Mouse (Mus musculus): ENCODE results near the gene Mum1.
A peak's percentile ranks its signal among the peaks of the same experiment; 100 is the strongest.

The Mum1 gene

GRCm38 (mm10) chr10:80271186-80271843 is 45.1 kb downstream of the Mum1 start:
- no peak for DNase-seq (ENCODE audit: low spot score in 2 of 2)

- no peak for DNase-seq (ENCODE audit: low spot score in 2 of 2)
These were observed 45.8 kb downstream of the Mum1 start for GRCm38 (mm10) chr10:80271870-80272585.

GRCm38 (mm10) chr10:80273847-80274246 is 47.6 kb downstream of the Mum1 start:
- DNase-seq (ENCODE audit: low spot score in 2 of 2), result no peak

- DNase-seq (ENCODE audit: low spot score in 2 of 2), result no peak
These were observed 50.0 kb downstream of the Mum1 start for GRCm38 (mm10) chr10:80276238-80276637.

GRCm38 (mm10) chr10:80278390-80278789 is 52.2 kb downstream of the Mum1 start:
- DNase-seq (ENCODE audit: low spot score in 2 of 2), result no peak

GRCm38 (mm10) chr10:80279273-80279672 is 53.0 kb downstream of the Mum1 start:
- no peak for DNase-seq (ENCODE audit: low spot score in 2 of 2)

- DNase-seq (ENCODE audit: low spot score in 2 of 2), result no peak
These were observed 55.1 kb downstream of the Mum1 start for GRCm38 (mm10) chr10:80281304-80281703.

- DNase-seq (ENCODE audit: low spot score in 2 of 2), result peak; percentile 57 to 59
These were observed 55.7 kb downstream of the Mum1 start for GRCm38 (mm10) chr10:80281921-80282371.

- DNase-seq (ENCODE audit: low spot score in 2 of 2), result no peak
These were observed 56.5 kb downstream of the Mum1 start for GRCm38 (mm10) chr10:80282481-80283441.

- no peak for DNase-seq (ENCODE audit: low spot score in 2 of 2)
These were observed 59.2 kb downstream of the Mum1 start for GRCm38 (mm10) chr10:80285222-80286070.

GRCm38 (mm10) chr10:80288097-80288496 is 61.9 kb downstream of the Mum1 start:
- no peak for DNase-seq (ENCODE audit: low spot score in 2 of 2)

GRCm38 (mm10) chr10:80288657-80289056 is 62.4 kb downstream of the Mum1 start:
- DNase-seq (ENCODE audit: low spot score in 2 of 2), result no peak

- DNase-seq (ENCODE audit: low spot score in 2 of 2), result peak; percentile 96 to 97
These were observed 66.3 kb downstream of the Mum1 start, which contains the start of gene Rps15 for GRCm38 (mm10) chr10:80292251-80293146. TSS of gene Rps15 (plus strand) at chr10:80292453.

GRCm38 (mm10) chr10:80293325-80293724 is 67.1 kb downstream of the Mum1 start:
- DNase-seq (ENCODE audit: low spot score in 2 of 2), result no peak

Data from right cerebral cortex, postnatal 10 days (tissue).